Mouse (Mus musculus): ENCODE measurements around the gene Gm9733.
"Not testable (repeated sequence)": the region's sequence is repeated elsewhere in the genome, so short reads cannot be mapped to it uniquely, and the experiment has no call there.

The Gm9733 gene

GRCm38 (mm10) chr3:15332063-15332462 lies at the start of gene Gm9733:
TSS of gene Gm9733 (minus strand) at chr3:15332302.
- no peak for DNase-seq

DNA sequence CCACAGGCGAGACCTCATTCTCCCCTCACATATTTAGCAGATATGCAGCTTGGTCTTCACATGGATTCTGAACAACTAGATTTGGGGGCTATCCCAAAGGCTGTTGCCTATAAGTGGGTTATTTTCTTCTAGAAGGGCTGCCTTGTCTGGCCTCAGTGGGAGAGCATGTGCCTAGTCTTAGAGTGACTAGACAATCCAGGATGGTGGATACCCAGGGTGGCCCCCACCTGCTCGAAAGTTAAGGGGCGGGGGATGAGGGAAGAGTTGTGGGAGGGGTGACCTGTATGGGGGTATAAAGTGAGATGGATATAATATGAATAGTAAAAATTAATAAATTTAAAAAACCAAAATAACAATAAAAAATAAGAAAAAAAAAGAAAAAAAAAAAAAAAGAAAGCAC lies 23.6 kb upstream of the Gm9733 start:
- not testable (repeated sequence) for DNase-seq

GRCm38 (mm10) chr3:15350318-15350717 lies 18.2 kb upstream of the Gm9733 start:
- DNase-seq, result not testable (repeated sequence)

DNA sequence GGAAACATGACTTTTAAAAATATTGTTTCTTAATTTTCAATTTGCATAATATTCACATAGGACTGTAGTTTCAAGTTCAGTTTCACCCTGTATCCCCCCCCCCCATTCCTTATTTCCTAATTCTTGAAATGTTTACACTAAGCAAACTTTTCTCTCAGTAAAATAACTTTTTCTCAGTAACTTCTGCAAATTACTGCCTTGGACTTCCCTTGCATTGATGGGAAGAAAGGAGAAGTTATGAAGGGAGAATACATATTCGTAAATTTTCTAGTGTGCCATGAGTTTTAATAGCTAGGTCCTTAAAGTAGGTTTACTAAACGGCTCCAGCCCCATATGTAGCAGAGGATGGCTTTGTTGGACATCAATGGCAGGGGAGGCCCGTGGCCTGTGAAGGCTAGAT lies 13.5 kb upstream of the Gm9733 start:
- DNase-seq, result not testable (repeated sequence)

- no peak for DNase-seq
These were observed 8.2 kb upstream of the Gm9733 start for GRCm38 (mm10) chr3:15340287-15340686.

- no peak for DNase-seq
These were observed 2.1 kb upstream of the Gm9733 start for GRCm38 (mm10) chr3:15334182-15334581.

- DNase-seq, result no peak
These were observed 557 bp downstream of the Gm9733 start for GRCm38 (mm10) chr3:15331545-15331944.

DNA sequence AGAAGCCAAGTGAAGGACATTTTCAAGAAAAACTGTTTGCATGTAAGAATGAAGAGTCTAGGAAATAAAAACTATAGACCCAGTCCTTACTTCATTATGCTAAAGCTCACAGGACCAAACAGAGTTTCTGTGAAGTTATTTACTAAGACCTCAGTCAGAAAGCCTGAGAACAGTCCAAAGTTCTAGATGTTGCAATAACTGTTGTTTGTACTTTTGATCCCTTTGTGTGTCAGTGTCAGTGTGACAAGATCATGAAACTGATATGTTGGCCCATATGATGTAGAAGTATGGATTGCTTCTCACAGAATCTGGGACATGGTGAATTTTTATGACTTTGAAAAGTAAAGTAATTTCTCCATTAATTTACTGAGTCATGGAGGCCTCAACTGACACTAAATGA lies 2.6 kb downstream of the Gm9733 start:
- no peak for DNase-seq

- DNase-seq, result no peak
These were observed 47.4 kb downstream of the Gm9733 start for GRCm38 (mm10) chr3:15284424-15285328.

GRCm38 (mm10) chr3:15275899-15276526 lies 56.1 kb downstream of the Gm9733 start:
- no peak for DNase-seq

DNA sequence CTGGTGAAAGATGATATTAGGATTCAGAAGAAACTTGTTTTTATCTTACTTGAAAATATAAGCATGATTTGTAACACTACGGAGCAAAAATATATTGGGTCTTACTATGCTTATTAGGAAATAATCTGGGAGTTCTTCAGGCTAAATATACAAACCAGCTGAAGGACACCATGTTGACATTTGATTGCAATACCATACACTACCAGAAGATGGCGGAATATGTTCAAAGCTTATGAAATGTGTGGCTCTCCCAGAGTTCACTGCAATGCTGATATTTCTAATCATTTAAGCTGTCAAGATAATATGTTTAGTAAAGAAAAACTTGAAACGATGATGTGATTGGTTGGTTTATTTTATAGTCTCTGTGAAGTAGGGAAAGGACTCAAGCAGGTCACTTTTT lies 67.7 kb downstream of the Gm9733 start:
- no peak for DNase-seq

DNA sequence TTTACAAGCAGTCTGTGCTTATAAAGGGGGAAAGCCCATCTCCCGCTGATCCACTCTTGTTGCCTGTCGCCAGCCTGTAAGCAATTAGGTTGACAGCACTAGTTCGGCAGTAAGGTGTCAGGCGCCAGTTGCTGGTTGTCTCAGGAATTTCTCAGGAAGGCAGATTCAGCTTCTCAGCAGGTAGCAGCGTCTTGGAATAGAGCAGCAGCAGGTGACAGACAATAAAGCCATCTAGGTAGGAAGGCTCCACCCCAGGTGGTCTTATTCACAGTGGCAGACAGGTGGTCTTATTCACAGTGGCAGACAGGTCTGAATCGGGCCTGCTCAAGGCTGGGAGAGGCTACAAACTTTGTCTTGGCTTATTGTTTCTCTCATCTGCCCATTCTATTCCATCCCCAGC lies 76.4 kb downstream of the Gm9733 start:
- DNase-seq, result no peak
